Mouse (Mus musculus) kidney, postnatal 25 days (tissue): ENCODE results near the gene Ddr2.
A peak's percentile ranks its signal among the peaks of the same experiment; 100 is the strongest.

Experiments
- DNase-seq, 2 experiments: peaks; one replicate each; pipeline ENCODE4 v3.0.0; 2021; ENCODE audit warnings: mixed read lengths in 2 of 2

Ddr2 gene

GRCm38 (mm10) chr1:170086631-170087030 is 23.9 kb downstream of the Ddr2 start:
- peak in 1 of 2 experiments; percentile 45 for DNase-seq

GRCm38 (mm10) chr1:170084151-170084796 is 26.3 kb downstream of the Ddr2 start:
- DNase-seq, result no peak

DNA sequence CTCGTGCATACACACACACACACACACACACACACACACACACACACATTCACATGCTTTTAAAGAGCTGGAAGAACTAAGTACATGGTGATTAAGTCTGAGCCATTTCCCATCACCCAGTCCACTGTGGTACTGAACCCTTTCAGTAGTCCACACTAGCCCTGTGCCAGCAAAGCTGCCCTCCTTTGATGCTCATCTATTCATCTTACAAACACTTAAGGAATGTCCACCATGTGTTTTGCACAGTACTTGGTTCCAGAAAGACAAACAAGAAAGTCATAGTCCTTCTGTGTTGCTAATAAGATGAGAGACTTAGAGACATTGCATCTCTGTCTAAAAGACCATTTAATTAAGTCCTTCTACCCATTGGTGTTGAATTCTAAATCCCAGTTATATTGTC is 29.7 kb downstream of the Ddr2 start:
- no peak for DNase-seq

DNA sequence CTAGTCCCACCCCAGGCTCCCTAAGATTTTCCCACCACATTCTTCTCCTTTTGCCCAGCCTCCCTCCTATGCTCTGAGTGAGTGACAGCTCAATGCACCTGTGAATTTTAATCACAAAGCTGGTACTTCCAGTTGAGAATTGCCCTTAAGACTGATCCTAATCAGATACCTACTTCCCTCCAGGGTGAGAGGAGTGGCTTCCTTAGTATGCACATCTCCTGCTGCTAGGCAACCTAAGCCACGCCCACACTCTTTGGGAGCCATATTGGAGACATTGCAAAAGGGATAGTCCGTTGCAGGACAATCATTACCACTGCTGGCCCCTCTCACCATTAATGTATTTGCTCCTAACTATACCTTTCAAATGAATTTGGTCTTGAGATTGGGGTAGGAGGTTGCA is 31.1 kb downstream of the Ddr2 start:
- DNase-seq, result no peak

DNA sequence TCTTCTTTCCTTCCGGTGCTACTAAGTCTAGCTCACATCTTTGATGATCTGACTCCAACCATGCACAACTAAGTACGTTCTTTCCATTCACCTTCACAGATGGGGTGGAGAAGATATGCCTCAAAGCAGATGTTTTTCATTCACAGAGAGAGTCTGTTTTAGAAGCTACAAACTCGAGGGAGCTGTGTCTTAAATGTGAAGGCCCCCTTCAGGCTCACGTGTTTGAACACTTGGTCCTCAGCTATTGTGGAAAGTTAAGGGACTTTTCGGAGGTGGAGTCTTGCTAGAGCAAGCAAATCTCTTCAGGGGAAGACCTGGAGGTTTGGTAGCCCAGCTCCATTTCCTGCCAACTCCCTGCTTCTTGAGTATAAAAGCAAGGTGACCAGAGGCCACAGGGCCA is 34.2 kb downstream of the Ddr2 start:
- DNase-seq, result no peak

GRCm38 (mm10) chr1:170073768-170074167 is 36.8 kb downstream of the Ddr2 start:
- no peak for DNase-seq

DNA sequence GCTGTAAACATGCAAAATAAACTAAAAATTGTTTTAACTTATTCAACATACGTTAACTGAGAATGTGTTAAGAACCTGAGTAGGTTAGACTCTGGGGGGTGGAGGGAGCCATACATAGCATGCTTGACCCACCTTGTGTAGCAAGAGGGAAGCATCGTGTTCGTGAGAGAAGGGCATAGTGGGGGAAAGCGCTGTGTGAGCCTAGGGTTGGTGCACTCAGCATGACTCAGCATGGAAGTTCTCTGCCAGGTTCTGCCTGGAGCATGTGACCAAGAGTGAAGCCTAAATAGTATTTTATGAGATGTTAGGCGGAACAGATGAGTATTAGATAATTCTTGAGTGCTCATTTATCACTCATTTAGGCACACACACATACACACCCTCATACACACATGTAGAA is 41.4 kb downstream of the Ddr2 start:
- no peak for DNase-seq

DNA sequence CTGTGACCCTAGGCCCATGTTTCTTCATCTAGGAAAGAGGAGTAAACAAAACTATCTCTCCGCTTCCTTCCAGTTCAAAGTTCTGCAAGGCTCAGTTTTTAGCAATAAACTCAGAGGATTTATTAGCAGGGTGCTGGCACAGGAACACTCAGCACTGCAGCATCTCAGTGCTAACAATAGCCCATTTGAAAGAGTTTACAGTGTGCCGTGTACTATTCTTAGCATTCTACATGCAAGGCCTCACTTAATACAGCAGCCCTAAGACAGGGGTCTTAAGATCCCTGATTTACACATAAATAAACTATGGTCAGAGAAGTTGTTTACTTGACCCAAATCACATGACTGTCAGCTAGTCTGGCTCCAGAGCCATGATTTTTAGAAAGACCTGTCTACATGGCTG is 44.6 kb downstream of the Ddr2 start:
- DNase-seq, result no peak

DNA sequence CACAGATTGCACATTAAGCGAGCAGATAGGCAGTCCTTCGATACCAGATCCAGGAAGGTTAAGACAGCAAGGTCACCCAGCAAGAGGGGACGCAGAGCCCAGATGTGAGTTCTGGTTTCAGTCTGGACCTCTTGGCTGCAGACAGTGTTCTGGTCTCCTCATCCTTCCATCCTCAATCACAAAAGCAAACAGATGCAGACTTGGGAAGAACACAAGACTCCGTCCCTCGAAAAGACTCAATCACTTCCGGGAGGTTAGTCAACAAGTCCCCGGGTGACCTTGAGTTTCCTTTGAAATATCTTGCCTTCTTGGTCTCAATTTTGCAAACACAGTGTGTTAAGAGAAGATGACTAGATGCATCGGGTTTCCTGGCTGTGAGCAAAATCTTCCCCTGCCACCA is 45.6 kb downstream of the Ddr2 start:
- DNase-seq, result no peak

DNA sequence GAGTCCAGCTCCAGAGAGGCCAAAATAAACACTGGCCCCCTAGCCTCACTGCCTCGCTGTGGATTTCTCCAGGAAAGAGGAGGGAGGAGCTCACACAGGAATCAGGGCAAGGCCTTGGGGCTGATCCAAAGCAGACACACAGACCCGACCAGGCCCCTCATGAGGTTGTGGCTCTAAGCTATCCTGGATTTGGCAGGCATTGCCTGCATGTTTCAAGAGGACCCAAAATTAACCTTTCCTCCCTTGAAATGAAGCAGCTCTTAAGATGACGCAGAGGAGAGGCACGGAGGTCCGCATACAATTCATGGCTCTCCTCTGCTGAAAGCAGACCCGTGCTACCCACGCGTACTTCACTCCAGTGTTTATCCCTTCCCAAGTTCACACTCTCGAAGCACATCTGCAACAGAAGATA is 46.5 kb downstream of the Ddr2 start:
- DNase-seq, result peak; percentile 67 to 80

DNA sequence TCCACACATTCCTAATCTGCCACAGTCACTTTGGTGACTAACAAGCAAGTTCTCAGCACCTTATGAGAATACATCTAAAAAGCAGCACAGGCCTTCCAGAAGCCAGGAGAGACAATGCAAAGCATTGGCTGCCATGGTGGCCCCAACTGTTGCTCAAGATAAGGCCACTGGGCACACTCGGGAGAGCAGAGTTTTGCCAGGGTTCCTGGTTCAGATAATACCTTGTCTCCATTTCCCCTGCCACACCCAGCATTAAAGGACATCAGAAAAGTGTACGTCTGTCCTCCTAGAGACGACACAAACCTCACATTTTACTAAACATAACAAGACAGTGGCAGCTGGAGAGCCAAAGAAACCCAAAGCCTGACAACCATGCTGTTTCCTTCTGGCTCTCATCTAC is 50.3 kb downstream of the Ddr2 start:
- DNase-seq, result no peak

- DNase-seq, result no peak
Observed at GRCm38 (mm10) chr1:170059347-170059746, 51.2 kb downstream of the Ddr2 start.

DNA sequence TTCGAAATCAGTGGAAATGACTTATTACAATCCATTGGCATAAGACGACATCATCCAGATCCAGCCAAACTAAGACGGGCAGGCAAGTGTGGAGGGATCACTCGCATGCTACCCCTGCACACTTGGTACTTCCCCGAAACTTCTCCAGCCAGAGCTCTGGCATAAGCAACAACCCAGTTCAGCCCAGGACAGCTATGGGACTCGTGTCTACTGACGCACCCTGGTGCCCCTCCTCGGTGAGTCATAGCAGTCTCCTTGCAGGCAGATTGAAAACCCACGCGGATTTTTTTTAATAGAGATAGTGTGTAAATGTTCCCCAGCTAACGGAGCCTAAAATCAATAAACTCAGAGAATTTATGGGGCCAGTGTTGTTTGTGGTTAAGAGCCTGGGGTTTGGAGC is 52.5 kb downstream of the Ddr2 start:
- DNase-seq, result peak in 1 of 2 experiments; percentile 56

GRCm38 (mm10) chr1:170057607-170058006 is 53.0 kb downstream of the Ddr2 start:
- peak in 1 of 2 experiments; percentile 44 for DNase-seq

- DNase-seq, result no peak
Observed at GRCm38 (mm10) chr1:170056921-170057320, 53.6 kb downstream of the Ddr2 start.

DNA sequence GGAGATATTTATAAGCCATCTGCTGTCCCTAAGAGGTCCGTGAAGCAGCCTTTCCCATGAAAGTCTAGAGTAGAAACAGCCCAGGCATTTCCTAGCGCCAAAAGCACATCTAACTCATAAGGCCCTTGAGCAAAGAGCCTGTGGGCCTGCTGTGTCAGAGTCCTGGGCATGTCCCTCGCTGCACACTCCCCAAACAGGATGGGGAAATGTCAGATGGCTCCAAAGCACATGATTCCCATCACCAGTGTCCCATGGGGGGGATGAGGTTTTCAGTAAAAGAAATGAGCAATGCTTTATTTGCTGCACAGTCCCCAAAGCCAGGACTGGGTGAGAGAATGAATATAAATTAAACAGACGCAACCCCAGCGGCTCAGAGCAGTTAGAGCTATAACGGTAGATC is 54.3 kb downstream of the Ddr2 start:
- DNase-seq, result peak in 1 of 2 experiments; percentile 14

- DNase-seq, result no peak
Observed at GRCm38 (mm10) chr1:170052469-170053065, 58.0 kb downstream of the Ddr2 start.

DNA sequence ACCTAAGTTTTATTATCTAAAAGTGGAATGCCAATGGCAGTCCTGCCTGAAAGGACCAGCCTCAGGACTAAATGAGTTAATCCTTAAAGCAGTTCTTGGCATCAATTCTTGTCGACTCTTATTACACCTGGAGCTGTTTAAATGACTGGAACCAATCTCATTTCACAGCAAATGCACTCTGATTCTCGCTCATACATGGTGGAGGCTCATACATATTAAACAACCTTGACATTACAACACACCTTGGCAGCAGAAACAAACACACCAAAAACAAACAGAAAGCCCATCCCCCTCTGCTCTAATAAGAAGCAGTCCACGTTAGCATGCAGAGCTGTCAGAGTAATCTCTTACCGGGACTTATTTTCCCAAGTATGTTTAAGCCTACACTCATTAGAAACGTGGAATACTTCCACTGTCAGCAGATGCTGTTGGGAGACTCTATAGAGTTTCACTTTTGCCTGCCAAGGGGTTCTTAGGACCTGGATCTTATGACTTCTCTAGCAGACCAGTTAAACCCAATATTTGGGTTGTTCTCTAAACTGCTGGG is 58.9 kb downstream of the Ddr2 start:
- DNase-seq, result peak in 1 of 2 experiments; percentile 11

DNA sequence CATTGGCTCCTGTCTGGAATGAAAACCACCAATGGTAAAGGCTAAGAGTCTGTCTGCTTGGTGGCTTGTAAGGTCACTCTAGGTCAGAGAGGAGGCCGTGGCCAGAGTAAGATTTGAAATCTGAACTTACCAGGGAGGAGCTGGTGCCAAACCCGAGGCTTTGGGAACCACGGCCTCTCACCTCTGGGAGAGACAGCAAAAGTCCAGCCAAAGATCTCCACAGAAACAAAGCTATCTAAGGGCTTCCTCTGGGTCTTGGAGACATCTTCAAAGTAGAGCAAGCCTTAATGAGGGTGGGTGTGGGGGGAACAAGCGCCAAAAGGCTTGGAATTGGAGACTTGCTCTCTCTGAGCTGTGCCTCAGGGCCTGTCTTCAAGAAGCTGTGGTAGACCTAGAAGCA is 62.1 kb downstream of the Ddr2 start:
- DNase-seq, result no peak

DNA sequence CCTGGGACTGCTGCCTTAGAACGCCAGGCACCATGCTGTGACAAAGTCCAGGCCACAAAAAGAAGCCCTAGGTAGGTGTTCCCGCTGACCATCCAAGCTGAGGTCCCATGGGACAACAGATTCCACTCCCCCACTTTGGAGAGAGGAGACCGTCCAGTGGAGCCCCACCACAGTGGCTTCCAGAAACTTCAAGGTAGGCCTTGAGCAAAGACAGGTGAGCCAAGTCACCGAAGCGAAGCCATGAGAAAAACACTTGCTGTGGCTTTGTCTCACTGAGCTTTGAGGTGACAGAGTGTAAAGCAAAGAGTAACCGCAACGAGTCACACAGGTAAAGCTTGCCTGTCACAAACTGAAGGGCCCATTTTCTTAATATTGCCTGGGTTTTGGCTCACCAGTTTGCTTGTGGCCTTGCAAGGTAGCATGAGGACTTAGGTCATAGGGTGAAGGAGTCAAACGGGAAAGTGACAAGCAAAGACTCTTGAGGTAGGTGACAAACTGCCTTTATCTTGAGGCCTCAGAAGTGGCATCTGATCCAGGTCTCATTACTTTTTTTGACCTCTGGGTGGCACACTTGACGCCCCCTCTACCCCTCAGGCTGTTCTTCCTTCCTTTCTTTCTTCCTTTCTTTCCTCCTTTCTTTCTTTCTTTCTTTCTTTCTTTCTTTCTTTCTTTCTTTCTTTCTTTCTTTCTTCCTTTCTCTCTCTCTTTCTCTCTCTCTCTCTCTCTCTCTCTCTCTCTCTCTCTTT is 65.7 kb downstream of the Ddr2 start:
- no peak for DNase-seq

- no peak for DNase-seq
Observed at GRCm38 (mm10) chr1:170043753-170044152, 66.8 kb downstream of the Ddr2 start.

DNA sequence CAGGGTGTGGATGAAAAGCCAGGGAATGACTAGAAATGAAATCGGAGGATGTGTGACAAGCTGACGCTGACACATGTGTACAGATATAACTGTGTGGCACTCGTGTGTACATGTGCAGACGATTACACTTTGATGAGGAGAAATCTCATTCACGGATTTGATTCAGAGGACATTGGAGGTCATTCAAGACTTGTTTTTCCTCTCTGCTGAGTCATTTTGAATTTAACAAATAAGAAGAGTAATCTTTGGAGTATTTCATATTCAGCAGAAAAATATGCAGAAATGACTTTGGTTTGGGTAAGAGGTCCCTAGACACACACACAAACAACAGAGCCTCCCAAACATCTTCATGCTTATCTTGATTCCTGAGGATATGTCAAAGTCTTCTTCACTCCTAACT is 67.6 kb downstream of the Ddr2 start:
- no peak for DNase-seq

DNA sequence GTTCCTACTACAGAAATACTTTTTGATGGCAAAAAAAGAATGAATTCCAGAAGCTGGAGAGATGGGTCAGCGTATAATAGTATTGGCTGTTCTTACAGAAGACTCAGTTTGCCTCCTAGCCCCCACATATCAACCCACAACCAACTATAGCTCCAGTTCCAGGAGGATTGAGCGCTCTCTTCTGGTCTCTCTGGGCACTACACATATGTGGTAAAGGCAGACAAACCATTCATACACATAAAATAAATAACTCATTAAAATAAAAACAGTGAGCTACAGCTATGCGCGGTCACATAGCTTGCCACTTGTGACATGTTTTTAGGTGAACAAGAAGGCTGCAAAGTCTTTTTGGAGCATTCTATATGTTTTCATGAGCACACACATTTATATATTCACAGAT is 71.2 kb downstream of the Ddr2 start:
- DNase-seq, result peak; percentile 22 to 30

GRCm38 (mm10) chr1:170035575-170035974 is 75.0 kb downstream of the Ddr2 start:
- peak in 1 of 2 experiments; percentile 12 for DNase-seq
